Mouse (Mus musculus): ENCODE data around the gene 7420426K07Rik.

DNA sequence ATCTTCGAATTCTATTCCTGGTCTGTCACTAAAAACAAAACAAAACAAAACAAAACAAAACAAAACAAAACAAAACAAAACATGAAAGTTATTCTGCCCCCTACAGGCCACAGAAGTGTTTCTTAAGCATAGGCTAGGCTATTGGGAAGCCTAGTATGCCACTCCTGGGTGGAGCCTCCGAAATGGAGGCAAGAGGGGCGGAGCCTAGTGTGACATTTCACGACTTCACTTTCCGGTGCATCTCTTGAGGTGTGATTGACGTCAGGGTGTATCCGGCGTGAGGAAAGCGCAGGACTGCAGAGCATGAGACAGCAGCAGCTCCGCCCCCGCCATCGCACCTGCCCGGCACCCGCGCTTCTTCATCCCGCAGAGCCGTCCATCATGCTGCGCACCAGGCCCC is 46.7 kb upstream of the 7420426K07Rik start, which contains the start of gene Prr23a2:
- TF ChIP-seq GATA1 (IDR thresholded peaks at IDR 0.05; ENCODE audit: borderline replicate concordance, low read length): no peak
- no peak for TF ChIP-seq CTCF (IDR thresholded peaks at IDR 0.05; ENCODE audit: low read depth, low read length)
- no peak for TF ChIP-seq POLR2AphosphoS5 (IDR thresholded peaks at IDR 0.05; ENCODE audit: insufficient replicate concordance, low read depth, low read length)

Data from G1E (cell line).